16 mouse cellular contexts compared by ENCODE assay signal in genomic region chr19:38332245-38332644, GRCm38 (mm10).
DNase-seq lines count a peak whose midpoint lies in the region; ATAC-seq lines count a peak whose summit lies in the region.
"Had no signal": no experiment of that assay in that cellular context is flagged by ENCODE, and none has a peak within 500 bp of the region (broad histone marks: within the 10 kb centered on the region; RNA-seq: fewer than 3 reads in every experiment).

No protein-coding gene starts in this region.

- no peaks in the 10 kb centered on the region for H3K36me3 ChIP-seq in forebrain, embryonic 15.5 days
- no peaks in the 10 kb centered on the region for H3K36me3 ChIP-seq in forebrain, embryonic 13.5 days (ENCODE audit: poor library complexity, severe bottlenecking)
- H3K36me3 ChIP-seq: embryonic facial prominence, embryonic 15.5 days; hindbrain, embryonic 13.5 days; liver, embryonic 12.5 days; midbrain, embryonic 13.5 days had no signal

- no peaks in the 10 kb centered on the region for H3K9me3 ChIP-seq in forebrain, embryonic 15.5 days
- H3K9me3 ChIP-seq in forebrain, embryonic 13.5 days (replicated peaks): no peaks in the 10 kb centered on the region
- H3K9me3 ChIP-seq: embryonic facial prominence, embryonic 15.5 days; hindbrain, embryonic 13.5 days; liver, embryonic 12.5 days; midbrain, embryonic 13.5 days had no signal

- 0 out of 2 replicates have a peak, but pooled peaks have one; percentile 26 for ATAC-seq in forebrain, embryonic 15.5 days (replicated peaks)
- ATAC-seq in forebrain, embryonic 13.5 days: no peak
- ATAC-seq in inflammation-experienced regulatory T-cells, adult 6 months: no peak
- ATAC-seq: liver, embryonic 12.5 days; lung, postnatal 0 days; midbrain, embryonic 13.5 days had no signal

- no peak overlapping the region for H3K9ac ChIP-seq in forebrain, embryonic 15.5 days (replicated peaks)
- H3K9ac ChIP-seq in forebrain, embryonic 13.5 days: no peak overlapping the region
- H3K9ac ChIP-seq: embryonic facial prominence, embryonic 15.5 days; hindbrain, embryonic 13.5 days; liver, embryonic 12.5 days; midbrain, embryonic 13.5 days had no signal

- no peak overlapping the region for H3K27ac ChIP-seq in forebrain, embryonic 15.5 days (replicated peaks)
- H3K27ac ChIP-seq in forebrain, embryonic 13.5 days: no peak overlapping the region
- H3K27ac ChIP-seq: embryonic facial prominence, embryonic 15.5 days; hindbrain, embryonic 13.5 days; liver, embryonic 12.5 days; midbrain, embryonic 13.5 days had no signal

- no peak overlapping the region for H3K4me2 ChIP-seq in forebrain, embryonic 15.5 days (replicated peaks)
- no peak overlapping the region for H3K4me2 ChIP-seq in forebrain, embryonic 13.5 days
- H3K4me2 ChIP-seq: embryonic facial prominence, embryonic 15.5 days; hindbrain, embryonic 13.5 days; liver, embryonic 12.5 days; midbrain, embryonic 13.5 days had no signal

- no peak overlapping the region for H3K4me3 ChIP-seq in forebrain, embryonic 15.5 days
- no peak overlapping the region for H3K4me3 ChIP-seq in forebrain, embryonic 13.5 days
- H3K4me3 ChIP-seq: embryonic facial prominence, embryonic 15.5 days; hindbrain, embryonic 13.5 days; liver, embryonic 12.5 days; midbrain, embryonic 13.5 days had no signal

- H3K4me1 ChIP-seq in forebrain, embryonic 15.5 days: no peaks in the 10 kb centered on the region
- H3K4me1 ChIP-seq in forebrain, embryonic 13.5 days: no peaks in the 10 kb centered on the region
- H3K4me1 ChIP-seq: embryonic facial prominence, embryonic 15.5 days; liver, embryonic 12.5 days; midbrain, embryonic 13.5 days had no signal

- no peaks in the 10 kb centered on the region for H3K27me3 ChIP-seq in forebrain, embryonic 15.5 days
- no peaks in the 10 kb centered on the region for H3K27me3 ChIP-seq in forebrain, embryonic 13.5 days
- H3K27me3 ChIP-seq: embryonic facial prominence, embryonic 15.5 days; hindbrain, embryonic 13.5 days; liver, embryonic 12.5 days; midbrain, embryonic 13.5 days had no signal

- peak; percentile 37 to 38 for DNase-seq in left cerebral cortex, adult 9 months (ENCODE audit: low spot score in 2 of 2)
- DNase-seq in left cerebral cortex, postnatal 4 days: no peak
- DNase-seq in adipocyte (ENCODE audit: low spot score): peak; percentile 10
- DNase-seq in heart, postnatal 10 days: peak; percentile 6 to 24
- DNase-seq in cerebellum, adult 8-10 months: no peak
- DNase-seq: adrenal gland, postnatal 14 days; kidney, adult 2 months; thymus, postnatal 4 days had no signal

- WGBS in forebrain, embryonic 15.5 days: 74% methylated on average over 2 of the region's 2 CpGs
- 85% methylated on average over 2 of the region's 2 CpGs for WGBS in forebrain, embryonic 13.5 days

- intact Hi-C loops in left cerebral cortex, postnatal 4 days (cut with DNase I): no loop called here
- intact Hi-C loops in heart, postnatal 10 days (cut with DNase I): no loop called here

Comparison
In these comparisons a context has a peak if more than half of its experiments do, and no peak if none do; other contexts are left out.
1. DNase-seq: peak in left cerebral cortex, adult 9 months (2 of 2), adipocyte (single experiment) and heart, postnatal 10 days (2 of 2); none in left cerebral cortex, postnatal 4 days (single experiment) and cerebellum, adult 8-10 months (single experiment).